Mouse (Mus musculus): Measurements from ENCODE around the gene 4930432K21Rik.

DNA sequence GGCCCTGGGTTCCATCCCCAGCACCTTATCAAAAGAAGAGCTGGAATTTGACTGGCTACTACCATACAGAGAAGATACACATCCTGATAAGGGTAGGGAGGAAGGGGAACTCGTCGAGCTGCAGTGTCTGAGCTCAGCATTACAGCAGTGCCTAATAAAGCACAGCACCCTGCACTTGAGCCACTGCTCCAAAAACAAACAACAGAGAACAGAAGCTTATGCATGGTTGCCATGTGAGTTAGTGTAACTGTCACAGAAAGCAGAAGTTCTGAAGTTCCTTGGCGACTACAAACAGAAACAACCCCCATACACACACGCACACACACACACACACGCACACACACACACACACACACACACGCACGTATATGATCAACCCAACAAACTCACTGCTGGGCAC lies 72.3 kb downstream of the 4930432K21Rik start:
- TF ChIP-seq CTCF (IDR thresholded peaks at IDR 0.05) = no peak
- no peak for TF ChIP-seq POLR2A (IDR thresholded peaks at IDR 0.05; ENCODE audit: insufficient read depth, low read depth, low read length)
- no peak for TF ChIP-seq EP300 (IDR thresholded peaks at IDR 0.05; ENCODE audit: insufficient read depth, low read depth, low read length)
